In genomic region chr2:148429001-148429505, GRCm38 (mm10) we compare ENCODE assay signal across 19 mouse cellular contexts. TPM values are rescaled to one million over a fixed set of nuclear protein-coding genes. Genes with fewer than 3 reads are reported as not detected.
DNase-seq lines count a peak whose midpoint lies in the region; ATAC-seq and TF ChIP-seq lines count a peak whose summit lies in the region.
"Had no signal": no experiment of that assay in that cellular context is flagged by ENCODE, and none has a peak within 500 bp of the region (broad histone marks: within the 10 kb centered on the region; RNA-seq: fewer than 3 reads in every experiment).

No protein-coding gene starts in this region.

- DNase-seq in heart, adult 18-20 months, result peak; percentile 34 to 44
- DNase-seq in heart, postnatal 36 days, result no peak
- no peak for DNase-seq in lung, postnatal 4 days
- peak; percentile 69 for DNase-seq in NIH3T3 (ENCODE audit: low read depth)
- DNase-seq in urinary bladder, postnatal 10 days (ENCODE audit: low spot score), result no peak
- DNase-seq: adrenal gland, postnatal 14 days; cerebellum, adult 9-10 months; thymus, adult 18-20 months had no signal

- H3K36me3 ChIP-seq in lung, embryonic 16.5 days (ENCODE audit: control insufficient read depth, insufficient read depth, low read length), result no peaks in the 10 kb centered on the region
- H3K36me3 ChIP-seq in myocyte (ENCODE audit: control insufficient read depth, insufficient read depth), result no peaks in the 10 kb centered on the region
- H3K36me3 ChIP-seq: embryonic facial prominence, embryonic 13.5 days; G1E; intestine, embryonic 15.5 days; liver, embryonic 15.5 days; midbrain, embryonic 15.5 days had no signal

- 0 out of 2 replicates have a peak overlapping the region, but pooled peaks have one; percentile 26 for H3K27ac ChIP-seq in lung, embryonic 16.5 days (ENCODE audit: low read length)
- H3K27ac ChIP-seq: embryonic facial prominence, embryonic 13.5 days; hindbrain, embryonic 14.5 days; intestine, embryonic 15.5 days; kidney, postnatal 0 days; left cerebral cortex, adult 2 months; liver, embryonic 15.5 days; midbrain, embryonic 15.5 days had no signal

- no peak overlapping the region for H3K4me2 ChIP-seq in lung, embryonic 16.5 days (ENCODE audit: low read depth, low read length)
- no peak overlapping the region for H3K4me2 ChIP-seq in myocyte (ENCODE audit: low read depth)
- H3K4me2 ChIP-seq: embryonic facial prominence, embryonic 13.5 days; hindbrain, embryonic 14.5 days; intestine, embryonic 15.5 days; liver, embryonic 15.5 days; midbrain, embryonic 15.5 days had no signal

- TF ChIP-seq POLR2A in myocyte (IDR thresholded peaks at IDR 0.05; ENCODE audit: insufficient read length, low read depth), result no peak

- H3K4me3 ChIP-seq in lung, embryonic 16.5 days (ENCODE audit: low read length), result no peak overlapping the region
- H3K4me3 ChIP-seq in myocyte, result no peak overlapping the region
- H3K4me3 ChIP-seq: embryonic facial prominence, embryonic 13.5 days; intestine, embryonic 15.5 days; left cerebral cortex, adult 2 months; liver, embryonic 15.5 days; midbrain, embryonic 15.5 days had no signal

- intact Hi-C loops in heart, postnatal 36 days (cut with DNase I), result no loop called here

- no peak for ATAC-seq in lung, embryonic 16.5 days (ENCODE audit: low read depth)
- ATAC-seq: CD4-positive, CD25-positive, alpha-beta regulatory T cell, adult 4 months; intestine, embryonic 15.5 days; midbrain, embryonic 15.5 days had no signal

- peaks cover 7% of the 10 kb centered on the region; the same call in 1 of the 2 replicates for H3K4me1 ChIP-seq in lung, embryonic 16.5 days (replicated peaks; ENCODE audit: control insufficient read depth, insufficient read depth, low read length)
- H3K4me1 ChIP-seq: embryonic facial prominence, embryonic 13.5 days; intestine, embryonic 15.5 days; liver, embryonic 15.5 days; midbrain, embryonic 15.5 days had no signal

- no peak overlapping the region for H3K9ac ChIP-seq in lung, embryonic 16.5 days (ENCODE audit: low read length)
- H3K9ac ChIP-seq: embryonic facial prominence, embryonic 13.5 days; hindbrain, embryonic 14.5 days; intestine, embryonic 15.5 days; liver, embryonic 15.5 days; midbrain, embryonic 15.5 days had no signal

- no peak overlapping the region for H3ac ChIP-seq in myocyte (ENCODE audit: control insufficient read depth, insufficient read length)

- H3K79me2 ChIP-seq in myocyte (ENCODE audit: control insufficient read depth, insufficient read depth), result no peaks in the 10 kb centered on the region

- no peaks in the 10 kb centered on the region for H3K9me3 ChIP-seq in lung, embryonic 16.5 days (ENCODE audit: control insufficient read depth, low read length)
- H3K9me3 ChIP-seq: embryonic facial prominence, embryonic 13.5 days; intestine, embryonic 15.5 days; liver, embryonic 15.5 days; midbrain, embryonic 15.5 days had no signal

- no peaks in the 10 kb centered on the region for H3K27me3 ChIP-seq in lung, embryonic 16.5 days (ENCODE audit: control insufficient read depth, insufficient read depth, low read depth, low read length)
- H3K27me3 ChIP-seq in myocyte (ENCODE audit: control insufficient read depth, insufficient read depth, insufficient read length), result no peaks in the 10 kb centered on the region
- H3K27me3 ChIP-seq: embryonic facial prominence, embryonic 13.5 days; intestine, embryonic 15.5 days; liver, embryonic 15.5 days; midbrain, embryonic 15.5 days had no signal

TF ChIP-seq in myocyte, 11 proteins besides CTCF, POLR2A, EP300 and RAD21:
- TF ChIP-seq CEBPB (IDR thresholded peaks at IDR 0.05; ENCODE audit: insufficient read depth, poor library complexity, severe bottlenecking), result peak; percentile 52; the same call in 1 of the 2 replicates
- no peak for TF ChIP-seq REST (IDR thresholded peaks at IDR 0.05; ENCODE audit: insufficient read depth, insufficient read length)
- no peak for TF ChIP-seq E2F4 (IDR thresholded peaks at IDR 0.05; ENCODE audit: insufficient read depth)
- no peak for TF ChIP-seq TCF12 (IDR thresholded peaks at IDR 0.05; ENCODE audit: insufficient read depth, poor library complexity, severe bottlenecking)
- TF ChIP-seq POLR2AphosphoS2 (IDR thresholded peaks at IDR 0.05; ENCODE audit: insufficient read length, low read depth), result no peak
TF ChIP-seq in myocyte: peak in this region for 1.

RNA-seq across cellular contexts. Expression of gene Cd93, which starts 14.3 kb away (rescaled TPM):
- 10 to 100 TPM; 31.2 to 41.1 TPM for total RNA-seq in heart, adult 18-20 months (2021)
- total RNA-seq in heart, postnatal 36 days (2021), result 10 to 100 TPM; 65.4 to 68.0 TPM
- 38.3 and 40.2 TPM in 2 replicates for polyA plus RNA-seq in lung, embryonic 16.5 days (2015; fragmentation: Nextera tagmentation; extraction: Ambion mirVana)
- polyA plus RNA-seq in myocyte (2012; fragmentation: generic; extraction: Trizol), result 0.12 TPM

RNA-seq across cellular contexts. Expression of gene Thbd, which starts 21.1 kb away (rescaled TPM):
- 10 to 100 TPM; 42.3 to 44.8 TPM for total RNA-seq in heart, adult 18-20 months (2021)
- 10 to 100 TPM; 38.4 to 51.7 TPM for total RNA-seq in heart, postnatal 36 days (2021)
- 100.0 and 109 TPM in 2 replicates for polyA plus RNA-seq in lung, embryonic 16.5 days (2015; fragmentation: Nextera tagmentation; extraction: Ambion mirVana)
- 4.1 TPM for polyA plus RNA-seq in myocyte (2012; fragmentation: generic; extraction: Trizol)
- total RNA-seq: G1E had no signal
- polyA plus RNA-seq: G1E had no signal

RNA-seq across cellular contexts. Expression of gene Sstr4, which starts 33.9 kb away (rescaled TPM):
- 1 to 10 TPM; 1.3 to 1.5 TPM for total RNA-seq in heart, adult 18-20 months (2021)
- 1 to 10 TPM; 1.0 to 1.9 TPM for total RNA-seq in heart, postnatal 36 days (2021)
- polyA plus RNA-seq in lung, embryonic 16.5 days (2015; fragmentation: Nextera tagmentation; extraction: Ambion mirVana), result 3.1 and 3.8 TPM in 2 replicates
- polyA plus RNA-seq in myocyte (2012; fragmentation: generic; extraction: Trizol), result not detected
- total RNA-seq: G1E had no signal
- polyA plus RNA-seq: CD4-positive, CD25-positive, alpha-beta regulatory T cell, adult 4 months; G1E; liver, embryonic 15.5 days had no signal

Comparison
In these comparisons a context has a peak if more than half of its experiments do, and no peak if none do; other contexts are left out.
1. DNase-seq: peak in heart, adult 18-20 months (2 of 2) and NIH3T3 (single experiment); none in heart, postnatal 36 days (0 of 2), lung, postnatal 4 days (0 of 2) and urinary bladder, postnatal 10 days (single experiment).